Mouse (Mus musculus): ENCODE results near the gene Rad23b. TPM values are rescaled to one million over a fixed set of nuclear protein-coding genes. Genes with fewer than 3 reads are reported as not detected.

Rad23b gene
- polyA plus RNA-seq, 1 experiment from 2014 or later: 98.1 TPM

GRCm38 (mm10) chr4:55364374-55364773, 14.5 kb downstream of the Rad23b start:
- peaks cover 6% of the 10 kb centered on the region; the same call in 1 of the 2 replicates for H3K4me1 ChIP-seq (replicated peaks)
- no peaks in the 10 kb centered on the region for H3K27me3 ChIP-seq
- H3K4me2 ChIP-seq: no peak overlapping the region
- H3K27ac ChIP-seq (replicated peaks): no peak overlapping the region
- H3K9me3 ChIP-seq: no peaks in the 10 kb centered on the region
- H3K9ac ChIP-seq: no peak overlapping the region
- WGBS: 96% methylated on average over 4 of the region's 4 CpGs
- peaks cover 16% of the 10 kb centered on the region; the same call in 1 of the 2 replicates for H3K36me3 ChIP-seq
- no peak overlapping the region for H3K4me3 ChIP-seq
- no peak for ATAC-seq (ENCODE audit: low read depth)

GRCm38 (mm10) chr4:55366014-55366413, 16.2 kb downstream of the Rad23b start:
- Histone ChIP-seq H3K27ac (replicated peaks) (no peak overlapping the region), H3K4me2 (no peak overlapping the region), H3K36me3 (peaks cover 19% of the 10 kb centered on the region), H3K4me1 (replicated peaks) (peaks cover 6% of the 10 kb centered on the region; the same call in 1 of the 2 replicates), H3K4me3 (no peak overlapping the region), H3K9me3 (no peaks in the 10 kb centered on the region), H3K9ac (no peak overlapping the region), H3K27me3 (no peaks in the 10 kb centered on the region)
- ATAC-seq (ENCODE audit: low read depth): no peak
- WGBS: 69% methylated on average over 1 of the region's 1 CpGs

DNA sequence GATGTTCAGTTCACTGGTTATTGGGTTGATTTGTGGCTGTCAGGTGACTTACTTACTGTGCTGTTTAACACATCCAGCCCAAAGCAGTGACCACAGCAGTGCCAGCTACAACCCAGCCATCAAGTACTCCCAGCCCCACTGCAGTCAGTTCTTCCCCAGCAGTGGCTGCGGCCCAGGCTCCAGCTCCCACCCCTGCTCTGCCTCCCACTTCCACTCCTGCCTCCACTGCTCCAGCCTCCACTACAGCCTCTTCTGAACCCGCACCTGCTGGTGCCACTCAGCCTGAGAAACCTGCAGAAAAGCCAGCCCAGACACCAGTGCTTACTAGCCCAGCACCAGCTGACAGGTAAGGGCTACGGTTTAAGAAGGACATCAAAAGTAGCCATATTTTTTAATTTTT, 20.3 kb downstream of the Rad23b start:
- no peak; the same call in 1 of the 2 replicates for ATAC-seq (ENCODE audit: low read depth)
- H3K9me3 ChIP-seq: no peaks in the 10 kb centered on the region
- peaks cover 6% of the 10 kb centered on the region; the same call in 1 of the 2 replicates for H3K4me1 ChIP-seq (replicated peaks)
- no peak overlapping the region for H3K9ac ChIP-seq
- H3K36me3 ChIP-seq: peaks cover 32% of the 10 kb centered on the region
- WGBS: 97% methylated on average over 3 of the region's 3 CpGs
- no peaks in the 10 kb centered on the region for H3K27me3 ChIP-seq
- no peak overlapping the region for H3K27ac ChIP-seq (replicated peaks)
- H3K4me2 ChIP-seq: no peak overlapping the region
- H3K4me3 ChIP-seq: no peak overlapping the region

- Histone ChIP-seq H3K27me3 (no peaks in the 10 kb centered on the region), H3K27ac (replicated peaks) (no peak overlapping the region), H3K4me3 (no peak overlapping the region), H3K4me2 (no peak overlapping the region), H3K36me3 (peaks cover 32% of the 10 kb centered on the region), H3K4me1 (replicated peaks) (no peaks in the 10 kb centered on the region), H3K9me3 (no peaks in the 10 kb centered on the region), H3K9ac (no peak overlapping the region)
- 89% methylated on average over 7 of the region's 7 CpGs for WGBS
- ATAC-seq (ENCODE audit: low read depth): no peak
These were observed 21.5 kb downstream of the Rad23b start for GRCm38 (mm10) chr4:55371355-55371754.

GRCm38 (mm10) chr4:55382350-55382749, 32.5 kb downstream of the Rad23b start:
- Histone ChIP-seq H3K9ac (no peak overlapping the region), H3K4me1 (replicated peaks) (no peaks in the 10 kb centered on the region), H3K27ac (replicated peaks) (no peak overlapping the region), H3K36me3 (peaks cover 88% of the 10 kb centered on the region), H3K9me3 (no peaks in the 10 kb centered on the region), H3K4me3 (no peak overlapping the region), H3K4me2 (no peak overlapping the region), H3K27me3 (no peaks in the 10 kb centered on the region)
- WGBS: 91% methylated on average over 2 of the region's 2 CpGs
- ATAC-seq (ENCODE audit: low read depth): no peak

DNA sequence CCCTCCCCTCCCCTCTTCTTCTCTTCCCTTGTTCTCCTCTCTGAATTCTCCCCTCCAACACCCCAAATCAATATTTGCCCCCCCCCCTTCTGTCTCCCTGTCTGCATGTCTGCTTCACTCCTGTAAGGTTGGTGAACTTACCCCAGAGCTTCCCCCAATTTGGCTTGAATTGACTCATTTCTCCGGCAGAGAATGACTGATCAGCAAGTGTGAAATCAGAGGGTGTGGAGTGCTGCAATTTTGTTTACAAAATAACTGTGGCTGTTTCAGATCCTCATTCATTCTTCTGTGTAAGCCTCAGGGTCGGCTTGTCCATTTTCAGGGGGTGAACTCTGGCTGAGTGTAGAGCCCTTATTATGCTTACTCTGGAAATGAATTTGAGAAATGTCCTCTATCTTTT, 36.9 kb downstream of the Rad23b start:
- no peak overlapping the region for H3K27ac ChIP-seq (replicated peaks)
- ATAC-seq (ENCODE audit: low read depth): no peak
- no peaks in the 10 kb centered on the region for H3K9me3 ChIP-seq
- no peaks in the 10 kb centered on the region for H3K4me1 ChIP-seq (replicated peaks)
- H3K4me2 ChIP-seq: no peak overlapping the region
- H3K27me3 ChIP-seq: no peaks in the 10 kb centered on the region
- H3K9ac ChIP-seq: no peak overlapping the region
- no peak overlapping the region for H3K4me3 ChIP-seq
- WGBS: 73% methylated on average over 2 of the region's 2 CpGs
- peaks cover 71% of the 10 kb centered on the region for H3K36me3 ChIP-seq

GRCm38 (mm10) chr4:55391480-55391879, 41.6 kb downstream of the Rad23b start:
- H3K9ac ChIP-seq: no peak overlapping the region
- no peak overlapping the region for H3K4me3 ChIP-seq
- H3K9me3 ChIP-seq: no peaks in the 10 kb centered on the region
- no peak overlapping the region for H3K4me2 ChIP-seq
- peaks cover 33% of the 10 kb centered on the region for H3K36me3 ChIP-seq
- H3K27me3 ChIP-seq: no peaks in the 10 kb centered on the region
- 83% methylated on average over 1 of the region's 1 CpGs for WGBS
- no peaks in the 10 kb centered on the region for H3K4me1 ChIP-seq (replicated peaks)
- no peak for ATAC-seq (ENCODE audit: low read depth)
- no peak overlapping the region for H3K27ac ChIP-seq (replicated peaks)

- no peaks in the 10 kb centered on the region for H3K27me3 ChIP-seq
- H3K36me3 ChIP-seq: peaks cover 26% of the 10 kb centered on the region
- no peak overlapping the region for H3K4me2 ChIP-seq
- H3K4me1 ChIP-seq (replicated peaks): no peaks in the 10 kb centered on the region
- no peaks in the 10 kb centered on the region for H3K9me3 ChIP-seq
- no peak overlapping the region for H3K4me3 ChIP-seq
- WGBS: 89% methylated on average over 7 of the region's 7 CpGs
- no peak for ATAC-seq (ENCODE audit: low read depth)
- H3K9ac ChIP-seq: no peak overlapping the region
- no peak overlapping the region for H3K27ac ChIP-seq (replicated peaks)
These were observed 42.6 kb downstream of the Rad23b start for GRCm38 (mm10) chr4:55392445-55392844.

- Histone ChIP-seq H3K4me2 (no peak overlapping the region), H3K36me3 (no peaks in the 10 kb centered on the region), H3K27me3 (no peaks in the 10 kb centered on the region), H3K9ac (no peak overlapping the region), H3K9me3 (no peaks in the 10 kb centered on the region), H3K4me1 (replicated peaks) (no peaks in the 10 kb centered on the region), H3K27ac (replicated peaks) (no peak overlapping the region), H3K4me3 (no peak overlapping the region)
- WGBS: 48% methylated on average over 17 of the region's 17 CpGs
- ATAC-seq (ENCODE audit: low read depth): no peak
These were observed 48.3 kb downstream of the Rad23b start for GRCm38 (mm10) chr4:55397911-55398762.

DNA sequence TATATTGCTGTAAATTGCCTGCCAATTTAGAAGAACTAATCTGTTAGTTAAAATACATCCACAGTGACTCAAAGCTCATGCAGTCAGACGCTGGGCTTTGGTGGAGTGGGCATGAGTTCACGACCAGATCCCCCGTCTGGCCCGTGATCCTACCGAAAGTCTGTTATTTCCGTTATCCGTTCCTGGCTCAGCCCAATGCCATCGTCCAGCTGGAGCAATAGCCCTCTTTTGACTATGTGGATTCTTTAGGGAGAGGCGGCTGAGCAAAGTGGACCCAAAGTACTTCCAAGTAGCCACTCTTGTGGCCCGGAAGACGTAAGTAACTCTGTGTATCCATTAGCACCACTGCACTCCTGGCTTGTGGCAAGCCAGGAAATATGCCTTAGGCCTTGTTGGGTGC, 49.1 kb downstream of the Rad23b start:
- no peak overlapping the region for H3K4me3 ChIP-seq
- 87% methylated on average over 11 of the region's 11 CpGs for WGBS

GRCm38 (mm10) chr4:55405329-55405728, 55.5 kb downstream of the Rad23b start:
- Histone ChIP-seq H3K9ac (no peak overlapping the region), H3K9me3 (no peaks in the 10 kb centered on the region), H3K27ac (replicated peaks) (no peak overlapping the region), H3K4me1 (replicated peaks) (no peaks in the 10 kb centered on the region), H3K36me3 (no peaks in the 10 kb centered on the region), H3K4me3 (no peak overlapping the region), H3K27me3 (no peaks in the 10 kb centered on the region), H3K4me2 (no peak overlapping the region)
- WGBS: 21% methylated on average over 3 of the region's 3 CpGs
- ATAC-seq (ENCODE audit: low read depth): no peak

More for the DNA sequence above, 49.1 kb downstream of the Rad23b start:
- no peaks in the 10 kb centered on the region for H3K9me3 ChIP-seq
- no peaks in the 10 kb centered on the region for H3K36me3 ChIP-seq
- no peak overlapping the region for H3K9ac ChIP-seq
- no peak overlapping the region for H3K27ac ChIP-seq (replicated peaks)
- ATAC-seq (ENCODE audit: low read depth): no peak
- no peaks in the 10 kb centered on the region for H3K27me3 ChIP-seq
- H3K4me1 ChIP-seq (replicated peaks): no peaks in the 10 kb centered on the region
- H3K4me2 ChIP-seq: no peak overlapping the region

DNA sequence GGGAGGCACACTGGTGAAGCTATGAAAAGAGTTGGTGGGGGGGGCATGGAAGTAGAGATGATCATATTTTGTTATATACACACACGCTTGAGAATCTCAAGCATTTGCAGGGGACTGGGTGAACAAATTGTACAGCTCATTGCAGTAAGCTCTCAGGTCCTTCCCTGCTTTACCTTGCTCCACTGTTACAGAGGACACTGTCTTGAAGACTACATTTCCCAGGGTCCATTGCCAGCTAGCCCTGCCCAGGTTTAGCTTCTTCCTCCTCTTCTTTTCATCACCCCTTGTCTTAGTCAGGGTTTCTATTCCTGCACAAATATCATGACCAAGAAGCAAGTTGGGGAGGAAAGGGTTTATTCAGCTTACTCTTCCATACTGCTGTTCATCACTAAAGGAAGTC, 56.7 kb downstream of the Rad23b start:
- H3K36me3 ChIP-seq: no peaks in the 10 kb centered on the region
- WGBS: 94% methylated on average over 1 of the region's 1 CpGs
- no peak for ATAC-seq (ENCODE audit: low read depth)

GRCm38 (mm10) chr4:55408081-55408480, 58.2 kb downstream of the Rad23b start:
- WGBS: 52% methylated on average over 2 of the region's 2 CpGs
- H3K9me3 ChIP-seq: no peaks in the 10 kb centered on the region
- ATAC-seq (ENCODE audit: low read depth): no peak
- no peaks in the 10 kb centered on the region for H3K27me3 ChIP-seq
- H3K9ac ChIP-seq: no peak overlapping the region
- no peaks in the 10 kb centered on the region for H3K36me3 ChIP-seq
- H3K4me3 ChIP-seq: no peak overlapping the region
- no peak overlapping the region for H3K27ac ChIP-seq (replicated peaks)
- H3K4me1 ChIP-seq (replicated peaks): no peaks in the 10 kb centered on the region
- H3K4me2 ChIP-seq: no peak overlapping the region

More for the DNA sequence above, 56.7 kb downstream of the Rad23b start:
- H3K9me3 ChIP-seq: no peaks in the 10 kb centered on the region
- no peak overlapping the region for H3K4me3 ChIP-seq
- no peak overlapping the region for H3K4me2 ChIP-seq
- no peak overlapping the region for H3K27ac ChIP-seq (replicated peaks)
- H3K27me3 ChIP-seq: no peaks in the 10 kb centered on the region
- no peak overlapping the region for H3K9ac ChIP-seq
- no peaks in the 10 kb centered on the region for H3K4me1 ChIP-seq (replicated peaks)
